Mouse (Mus musculus) cerebellum, adult 9-10 months (tissue): ENCODE measurements around the gene Tln1.

Experiments
- DNase-seq: peaks from one replicate; pipeline ENCODE4 v3.0.0; 2022

Gene Tln1

DNA sequence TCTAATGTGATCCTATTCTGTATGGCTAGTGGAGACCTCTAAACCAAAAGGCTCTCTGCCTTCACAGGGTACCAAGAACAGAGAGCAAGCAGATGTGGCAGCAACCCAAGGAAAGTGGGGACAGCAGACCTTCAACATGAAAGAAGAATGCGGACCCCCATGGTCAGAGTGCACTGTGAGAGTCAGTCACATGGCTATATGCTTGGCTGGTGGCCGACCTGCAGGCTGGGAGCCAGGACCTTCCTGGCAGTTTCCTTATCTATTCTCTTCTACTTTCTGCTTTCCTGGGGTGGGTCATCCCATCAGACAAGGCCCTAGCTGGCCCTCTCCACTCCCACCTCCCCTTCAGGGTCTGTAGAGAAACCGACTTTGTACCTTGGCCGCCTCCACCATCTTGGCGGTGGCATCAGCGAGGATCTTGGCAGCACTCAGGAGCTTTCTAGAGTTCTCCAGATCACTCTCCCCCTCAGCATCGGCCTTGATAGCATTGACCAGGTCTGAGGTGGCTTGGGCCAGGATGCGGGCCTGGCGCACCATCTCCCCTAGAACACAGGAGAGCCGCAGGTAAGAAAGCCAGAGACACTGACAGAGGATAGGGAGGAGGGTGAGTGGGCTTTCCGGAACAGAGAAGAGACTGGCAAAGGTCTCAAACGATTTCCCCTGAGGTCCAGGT, 16.0 kb downstream of the Tln1 start:
- no peak for DNase-seq

DNA sequence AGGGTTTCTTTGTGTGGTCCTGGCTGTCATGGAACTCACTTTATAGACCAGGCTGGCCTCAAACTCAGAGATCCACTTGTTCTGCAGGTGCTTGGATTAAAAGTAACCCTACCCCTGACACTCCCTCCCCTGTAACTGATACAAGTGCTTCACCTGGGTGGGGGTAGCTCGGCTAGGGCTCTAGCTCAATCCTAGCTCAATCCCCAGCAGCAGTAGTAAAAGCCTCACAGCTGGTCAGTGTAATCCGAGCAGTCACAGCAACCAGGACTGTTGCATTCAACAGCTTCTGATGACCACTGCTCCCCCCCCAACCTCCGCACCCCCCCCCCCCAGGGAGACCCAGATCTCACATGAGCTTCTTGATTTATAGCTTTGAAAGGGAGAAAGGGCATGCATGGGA, 20.4 kb downstream of the Tln1 start:
- DNase-seq = no peak

DNA sequence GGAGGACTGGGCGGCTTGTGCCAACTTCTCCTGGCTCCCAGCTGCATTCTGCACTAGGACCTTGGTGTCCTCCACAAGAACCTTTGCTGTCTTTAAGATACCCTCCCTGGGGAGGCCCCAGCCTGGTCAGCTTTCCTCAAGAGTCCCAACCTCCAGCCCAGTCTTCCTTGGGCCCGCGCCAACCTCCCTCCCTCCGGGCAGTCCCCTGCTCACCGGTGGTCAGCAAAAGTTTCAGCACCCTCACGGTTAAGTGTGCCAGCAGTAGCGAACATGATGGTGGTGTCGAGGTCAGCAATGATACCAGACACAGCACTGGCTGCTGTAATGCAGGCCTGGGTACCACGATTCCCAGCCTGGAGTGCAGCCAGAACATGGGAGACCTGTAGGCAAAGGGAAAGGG, 26.5 kb downstream of the Tln1 start:
- no peak for DNase-seq

DNA sequence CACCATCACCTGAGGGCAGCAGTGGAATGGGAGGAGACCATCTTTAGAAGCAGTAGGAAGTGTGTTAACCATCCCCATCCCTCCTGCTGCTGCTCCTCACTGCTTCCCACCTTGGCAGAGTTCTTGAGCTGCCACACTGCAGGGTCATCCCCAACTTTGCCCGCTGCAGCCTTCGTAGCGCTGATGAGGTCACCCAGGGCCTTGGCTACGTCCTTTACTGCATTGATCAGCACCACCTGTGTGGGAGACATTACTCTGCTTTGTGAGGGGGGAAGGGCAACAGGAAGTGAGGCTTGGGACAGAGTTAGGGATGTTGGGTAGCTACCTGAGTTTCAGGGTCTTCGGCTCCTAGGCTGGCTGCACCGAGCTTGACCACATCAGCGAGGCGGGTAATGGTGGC, 26.9 kb downstream of the Tln1 start:
- DNase-seq = no peak

DNA sequence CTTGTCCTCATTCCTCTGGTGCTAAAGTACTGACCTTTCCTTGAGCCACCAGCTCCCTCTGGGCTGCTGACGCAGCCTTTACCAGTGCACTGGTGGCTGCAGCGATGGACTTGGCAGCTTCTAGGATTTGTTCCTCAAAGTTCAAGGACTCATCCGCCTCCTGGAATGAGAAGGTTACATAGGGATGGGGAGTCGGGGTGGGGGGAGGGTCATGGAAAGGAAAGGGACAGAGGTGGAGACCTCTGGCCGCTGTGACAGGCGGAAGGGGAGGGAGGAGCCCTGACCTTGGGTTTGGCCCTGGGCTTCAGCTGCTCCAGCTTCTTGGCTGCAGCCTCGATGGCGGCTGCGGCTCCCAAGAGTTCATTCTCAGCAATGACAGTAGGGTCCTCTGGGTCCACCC, 29.2 kb downstream of the Tln1 start:
- no peak for DNase-seq

DNA sequence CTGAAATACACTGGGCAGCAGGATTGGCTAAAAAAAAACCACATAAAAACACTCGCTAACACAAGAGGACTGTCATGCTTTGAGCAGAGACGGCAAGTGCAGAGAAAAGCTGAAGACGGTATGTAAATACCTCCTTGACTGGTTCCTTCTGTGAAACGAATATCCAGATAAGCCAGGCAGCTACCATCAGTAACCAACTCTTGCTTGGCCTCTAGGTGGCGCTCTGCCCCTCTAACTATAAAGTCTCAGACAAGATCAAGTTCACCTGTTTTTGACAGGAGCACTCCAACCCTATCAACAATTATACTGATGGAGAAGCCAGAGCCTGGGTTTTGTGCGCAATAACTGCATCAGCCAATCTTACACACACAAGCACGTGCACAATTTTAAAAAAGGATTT, 31.9 kb downstream of the Tln1 start:
- DNase-seq = peak; percentile 78

DNA sequence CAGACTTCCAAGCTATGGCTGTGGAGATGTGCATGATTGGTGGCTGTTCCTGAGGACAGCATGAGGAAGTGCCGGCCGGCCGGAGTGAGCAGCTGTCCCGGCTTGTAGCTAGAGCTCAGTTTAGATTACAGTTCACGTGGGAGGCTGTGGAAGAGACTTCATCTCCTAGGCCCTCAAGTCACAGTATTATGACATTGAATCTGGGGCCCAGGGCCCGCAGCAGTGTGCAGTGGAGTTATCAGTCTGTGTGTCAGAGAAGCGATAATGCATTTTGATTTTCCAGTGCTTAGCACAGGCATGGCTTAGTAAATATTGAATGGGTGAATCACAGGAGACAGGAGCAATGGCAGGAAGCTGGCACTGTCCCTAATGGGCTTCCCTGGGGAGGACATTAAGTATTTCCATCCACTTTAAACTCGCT, 32.4 kb downstream of the Tln1 start:
- no peak for DNase-seq

DNA sequence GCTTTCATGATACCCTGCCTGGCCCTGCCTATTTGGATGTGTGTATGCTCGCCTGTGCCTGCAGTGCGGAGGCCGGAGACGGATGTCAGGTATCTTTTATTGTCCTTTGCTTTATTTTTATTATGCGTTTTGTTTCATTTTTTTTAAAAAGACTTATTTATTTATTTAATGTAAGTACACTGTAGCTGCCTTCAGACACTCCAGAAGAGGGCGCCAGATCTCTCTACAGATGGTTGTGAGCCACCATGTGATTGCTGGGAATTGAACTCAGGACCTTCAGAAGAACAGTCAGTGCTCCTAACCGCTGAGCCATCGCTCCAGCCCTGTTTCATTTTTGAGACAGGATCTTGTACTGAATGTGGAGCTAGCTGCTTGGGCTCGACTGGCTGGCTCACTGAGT, 34.0 kb downstream of the Tln1 start:
- no peak for DNase-seq

DNA sequence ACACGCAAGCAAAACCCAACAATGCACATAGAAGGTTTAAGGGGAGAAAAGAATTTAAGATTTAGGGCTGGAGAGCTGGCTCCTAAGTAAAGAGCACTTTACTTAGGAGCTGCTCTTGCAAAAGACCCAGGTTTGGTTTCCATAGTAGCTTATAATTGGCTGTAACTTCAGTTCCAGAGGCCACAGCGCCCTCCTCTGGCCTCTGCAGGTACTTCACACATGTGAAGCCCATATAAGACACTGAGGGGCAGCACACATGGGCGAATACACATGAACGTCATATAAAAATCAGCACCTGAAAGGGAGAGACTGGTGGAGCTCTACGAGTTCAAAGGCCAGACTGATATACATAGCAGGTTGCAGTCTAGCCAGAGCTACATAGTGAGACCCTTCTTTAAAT, 34.6 kb downstream of the Tln1 start:
- DNase-seq = no peak

DNA sequence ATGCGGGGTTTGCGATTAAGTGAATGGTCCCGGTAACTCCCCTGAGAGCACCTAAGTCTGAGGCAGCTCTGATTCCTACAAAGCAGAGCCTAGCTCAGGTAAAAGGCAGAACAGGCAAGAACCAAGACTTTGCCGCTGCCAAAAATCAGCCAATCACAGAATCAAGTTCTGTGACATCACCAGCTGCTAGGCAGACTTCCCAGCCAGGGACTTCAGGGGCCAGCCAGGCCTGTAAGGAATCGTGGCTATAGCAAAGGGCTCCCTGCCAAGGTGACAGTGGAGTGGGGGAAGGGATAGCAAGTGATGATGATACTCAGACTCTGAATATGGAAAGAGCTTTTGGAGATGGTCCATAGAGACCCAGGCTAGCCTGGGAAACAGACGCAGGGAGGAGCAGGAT, 42.5 kb downstream of the Tln1 start:
- peak; percentile 88 for DNase-seq

DNA sequence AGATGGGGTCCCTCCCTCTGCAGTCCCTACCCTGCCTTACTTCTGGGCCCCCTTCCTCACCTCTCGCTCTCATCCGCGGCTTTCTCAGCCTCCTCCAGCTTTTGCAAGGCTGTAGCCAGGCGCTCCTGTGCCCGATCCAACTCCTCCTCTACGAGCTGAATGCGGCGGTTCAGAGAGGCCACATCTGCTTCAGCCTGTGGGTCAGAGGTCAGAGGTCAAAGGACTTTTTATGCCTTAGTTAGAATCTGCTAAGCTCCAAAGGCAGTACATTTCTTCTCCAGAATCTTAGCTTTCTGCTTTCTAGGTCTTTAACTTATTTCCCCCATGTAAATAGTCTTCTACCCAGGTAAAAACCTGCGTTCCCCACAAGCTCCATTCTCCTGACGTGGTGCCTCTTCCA, 42.9 kb downstream of the Tln1 start:
- DNase-seq = no peak

DNA sequence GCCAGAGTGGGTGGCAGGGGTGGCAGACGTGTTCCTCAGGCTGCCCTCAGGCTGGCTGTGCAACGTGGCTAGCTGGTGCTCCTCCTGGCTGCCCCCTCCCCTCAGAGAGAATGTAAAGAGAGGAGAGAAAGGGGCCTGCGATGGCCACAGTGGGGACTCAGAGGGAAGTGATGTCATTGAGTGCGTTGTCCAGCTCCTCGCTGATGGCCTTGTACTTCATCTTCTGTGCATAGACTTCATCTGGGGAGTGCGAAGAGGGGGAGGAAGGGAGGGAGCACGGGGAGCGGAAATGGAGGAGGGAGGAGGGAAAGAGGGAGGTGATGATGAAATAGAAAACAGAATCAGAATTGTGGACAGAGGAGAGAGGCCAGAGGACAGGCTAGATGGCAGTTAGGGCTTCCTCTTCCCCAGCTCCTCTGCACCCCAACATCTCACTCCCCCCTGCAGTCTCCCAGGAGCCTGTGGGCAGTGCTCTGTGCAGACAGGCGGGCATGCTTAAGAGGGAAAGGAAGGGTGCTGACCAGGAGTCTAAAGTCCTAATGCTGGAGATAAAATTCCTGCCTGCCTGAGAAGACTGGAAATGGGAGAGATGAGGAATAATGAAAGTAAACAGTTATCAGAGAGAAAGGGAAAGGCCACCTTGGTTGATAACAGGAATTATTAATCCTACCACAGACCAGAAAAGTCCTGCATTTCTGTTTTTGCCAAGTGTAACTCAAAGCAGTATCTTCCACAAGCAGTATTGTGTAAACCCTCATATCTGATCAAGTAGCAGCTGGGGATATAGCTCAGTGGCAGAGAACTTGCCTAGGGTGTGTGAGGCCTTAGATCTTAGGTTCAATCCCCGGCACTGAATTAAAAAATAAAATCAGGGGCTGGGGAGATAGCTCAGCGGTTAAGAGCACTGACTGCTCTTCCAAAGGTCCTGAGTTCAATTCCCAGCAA, 46.5 kb downstream of the Tln1 start:
- no peak for DNase-seq

DNA sequence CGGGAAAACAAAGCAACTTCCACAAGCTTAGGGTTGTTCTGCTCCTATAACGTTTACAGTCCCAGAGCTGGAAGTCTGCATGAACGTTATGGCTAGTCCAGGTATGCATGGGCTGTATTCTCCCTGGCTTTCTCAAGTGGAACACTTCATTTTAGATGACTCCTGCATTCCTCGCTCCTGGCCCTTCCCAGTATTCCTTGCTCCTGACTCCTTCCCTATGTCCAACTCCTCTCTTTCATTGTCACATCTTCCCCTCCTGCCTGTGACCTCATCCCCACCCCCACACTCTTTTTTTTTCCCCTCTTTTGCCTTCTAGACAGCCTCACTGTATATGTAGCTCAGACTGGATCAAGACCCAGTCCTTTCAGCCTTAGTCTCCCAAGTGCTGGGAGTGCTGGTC, 48.7 kb downstream of the Tln1 start:
- DNase-seq = no peak

DNA sequence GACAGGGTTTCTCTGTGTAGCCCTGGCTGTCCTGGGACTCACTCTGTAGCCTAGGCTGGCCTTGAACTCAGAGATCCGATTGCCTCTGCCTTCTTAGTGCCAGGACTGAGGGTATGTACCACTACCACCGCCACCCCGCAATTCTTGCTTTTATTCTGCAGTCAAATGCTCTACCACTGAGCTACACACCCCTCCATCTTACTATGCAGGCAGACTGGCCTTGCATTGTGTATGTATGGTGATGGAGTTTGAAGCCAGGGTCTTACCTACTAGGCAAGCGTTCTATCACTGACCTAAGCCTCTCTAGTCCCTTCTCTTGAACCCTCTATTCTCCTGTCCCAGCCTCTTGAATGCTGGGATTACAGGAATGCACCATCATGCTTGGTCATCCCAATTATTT, 49.2 kb downstream of the Tln1 start:
- no peak for DNase-seq

DNA sequence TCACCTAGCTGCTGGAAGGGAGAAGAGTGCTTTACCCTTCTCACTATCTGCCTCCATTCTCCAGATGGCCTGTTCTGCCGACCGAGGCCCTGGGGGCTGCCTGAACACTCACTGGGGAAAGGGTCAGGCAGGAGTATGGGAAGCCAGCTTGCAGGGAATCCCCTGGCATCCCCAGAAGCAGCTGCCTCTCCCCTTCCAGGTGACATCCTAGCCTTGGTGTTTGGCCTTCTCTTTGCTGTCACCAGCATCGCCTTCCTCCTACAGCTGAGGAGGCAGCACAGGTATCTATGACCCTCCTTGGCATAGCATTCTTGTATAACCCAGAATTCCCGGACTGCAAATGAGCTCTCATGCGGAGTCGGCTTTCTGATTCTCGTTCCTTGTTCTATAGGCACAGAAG, 49.8 kb downstream of the Tln1 start:
- DNase-seq = no peak

DNA sequence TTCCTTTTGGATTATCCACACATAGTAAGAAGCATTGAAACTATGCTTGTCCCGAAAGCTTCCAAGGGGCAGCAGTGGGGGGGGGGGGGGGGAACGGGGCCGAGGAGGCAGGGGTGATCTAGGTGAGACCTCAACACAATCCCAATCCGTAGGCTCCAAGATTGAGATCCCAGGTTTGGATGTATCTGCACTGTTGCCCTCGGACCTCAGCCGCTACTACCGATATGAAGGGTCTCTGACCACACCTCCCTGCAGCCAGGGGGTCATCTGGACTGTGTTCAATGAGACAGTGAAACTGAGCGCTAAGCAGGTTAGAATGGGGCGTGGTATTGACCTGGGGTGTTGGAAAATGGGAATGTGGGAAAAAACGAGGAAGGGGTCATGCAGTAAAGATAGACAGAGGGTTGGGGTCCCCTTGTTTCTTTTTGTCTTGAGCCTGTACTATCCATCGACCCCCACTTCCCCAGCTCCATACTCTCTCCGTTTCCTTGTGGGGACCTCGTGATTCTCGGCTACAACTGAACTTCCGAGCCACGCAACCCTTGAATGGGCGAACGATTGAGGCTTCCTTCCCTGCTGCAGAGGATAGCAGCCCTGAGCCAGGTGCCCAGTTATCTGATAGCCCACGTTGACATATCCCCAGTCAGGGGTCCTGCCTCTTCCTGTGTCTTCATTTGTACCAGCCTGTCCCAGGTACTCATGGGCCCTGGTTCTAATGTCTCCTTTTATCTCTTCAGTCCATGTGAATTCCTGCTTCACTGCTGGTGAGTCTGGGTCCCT, 50.6 kb downstream of the Tln1 start:
- DNase-seq = no peak

DNA sequence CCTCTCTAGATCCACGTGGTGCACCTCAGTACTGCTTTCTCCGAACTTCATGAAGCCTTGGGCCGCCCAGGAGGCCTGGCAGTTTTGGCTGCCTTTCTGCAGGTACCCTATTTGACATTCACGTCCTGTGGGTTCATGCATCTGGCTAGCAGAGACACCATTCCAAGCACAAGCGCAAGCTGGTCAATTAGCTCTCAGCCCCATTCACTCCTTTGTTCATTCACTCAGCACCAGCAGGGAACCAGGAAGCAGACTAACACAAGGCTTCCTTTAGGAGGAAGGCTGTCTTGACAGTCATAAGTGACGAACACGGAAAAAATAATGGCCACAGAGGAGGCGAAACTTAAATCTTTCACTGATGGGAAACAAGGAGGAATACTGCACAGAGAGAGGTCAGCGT, 53.4 kb downstream of the Tln1 start:
- no peak for DNase-seq

DNA sequence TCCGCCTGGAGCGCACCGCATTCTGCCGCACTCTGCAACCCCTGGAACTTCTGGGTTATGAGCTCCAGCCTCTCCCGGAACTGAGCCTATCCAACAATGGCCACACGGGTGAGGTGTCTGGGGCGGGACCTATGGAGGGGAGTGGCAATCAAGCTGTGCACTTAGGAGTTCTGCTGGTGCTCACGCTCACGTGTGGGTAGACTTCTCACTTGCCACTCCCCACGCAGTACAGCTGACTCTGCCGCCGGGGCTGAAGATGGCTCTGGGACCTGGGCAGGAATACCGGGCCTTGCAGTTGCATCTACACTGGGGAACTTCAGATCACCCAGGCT, 53.9 kb downstream of the Tln1 start:
- DNase-seq = no peak

DNA sequence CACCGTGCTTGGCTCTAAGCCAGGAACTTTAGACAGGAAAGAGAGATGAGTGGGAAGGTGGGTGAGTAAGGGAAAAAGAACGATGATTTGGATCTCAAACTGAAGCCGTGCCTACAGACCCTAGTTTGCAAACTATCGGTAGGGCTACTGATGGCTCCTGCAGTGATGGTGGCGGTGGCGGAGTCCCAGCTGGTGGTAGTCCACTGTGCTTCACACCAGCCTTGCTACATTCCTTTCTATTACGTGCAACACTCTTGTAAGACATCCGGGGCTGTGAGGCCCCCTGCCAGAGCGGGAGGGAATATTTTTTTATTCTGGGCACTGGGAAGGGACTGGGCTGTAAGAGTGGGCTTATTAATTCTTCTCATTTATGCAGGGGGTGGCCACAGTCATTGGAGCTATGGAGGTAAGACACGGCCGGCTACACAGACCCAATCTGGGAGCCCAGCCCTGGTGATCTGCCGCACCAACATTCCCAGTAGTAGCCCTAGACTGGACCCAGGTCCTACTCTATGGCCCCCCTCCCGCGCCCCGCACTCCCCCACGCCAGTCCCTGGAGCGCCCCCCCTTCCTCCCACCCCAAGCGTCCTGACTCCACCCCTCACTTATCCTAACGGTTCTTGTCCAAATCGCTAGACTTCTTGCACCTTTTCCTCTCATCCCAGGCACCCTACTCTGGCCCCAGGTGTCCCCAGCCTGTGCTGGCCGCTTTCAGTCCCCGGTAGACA, 54.4 kb downstream of the Tln1 start:
- no peak for DNase-seq

DNA sequence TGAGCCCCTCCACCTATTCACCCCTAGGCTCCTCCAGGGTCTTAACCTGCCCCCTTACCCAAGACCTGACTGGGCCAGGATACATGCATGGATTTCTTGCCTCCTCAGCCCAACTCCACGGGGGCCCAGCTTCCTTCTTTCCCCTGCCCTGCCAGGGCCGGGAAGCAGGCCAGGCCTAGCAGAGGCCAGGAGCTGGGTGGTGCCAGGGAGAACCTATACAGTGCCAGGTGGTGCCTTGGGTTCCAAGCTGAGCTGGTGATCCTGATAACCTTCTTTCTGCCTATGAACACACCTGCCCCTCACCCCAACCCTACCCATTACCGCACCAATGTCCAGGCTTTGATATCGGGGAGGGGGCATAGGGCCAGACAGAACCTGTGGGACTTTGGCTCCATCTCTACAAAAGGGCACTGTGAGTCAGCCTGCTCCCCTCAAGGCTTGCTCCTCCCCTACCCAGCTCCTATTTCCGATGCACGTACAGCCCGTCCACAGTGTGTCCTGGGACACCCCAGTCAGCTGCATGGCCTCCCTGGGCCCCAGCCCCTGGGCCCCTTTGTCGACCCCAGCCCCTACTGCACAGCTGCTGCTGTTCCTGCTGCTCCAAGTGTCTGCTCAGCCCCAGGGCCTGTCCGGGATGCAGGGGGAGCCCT, 55.8 kb downstream of the Tln1 start, which contains the start of gene Car9:
Car9 (plus strand) TSS at position 431 of the 650 bp plus-strand sequence.
- DNase-seq = peak; percentile 93

DNA sequence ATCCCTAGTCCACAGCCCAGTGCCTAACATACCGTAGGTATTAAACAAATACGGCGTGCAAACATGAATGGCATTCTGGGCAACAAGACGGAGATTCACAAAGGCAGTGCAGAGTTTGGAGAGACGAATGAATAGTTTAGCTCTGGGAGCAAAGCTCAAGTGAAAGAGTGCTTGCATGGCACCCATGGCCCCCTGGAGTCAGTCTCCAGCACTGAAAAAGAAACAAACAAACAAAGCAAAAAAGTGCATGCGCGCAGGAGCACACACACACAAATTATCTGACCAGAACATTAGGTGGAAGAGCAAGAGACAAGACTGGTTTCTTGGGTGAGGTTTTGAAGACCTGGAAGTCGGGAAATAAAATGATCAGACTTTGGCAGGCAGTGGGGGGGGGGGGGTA, 56.4 kb downstream of the Tln1 start:
- no peak for DNase-seq

DNA sequence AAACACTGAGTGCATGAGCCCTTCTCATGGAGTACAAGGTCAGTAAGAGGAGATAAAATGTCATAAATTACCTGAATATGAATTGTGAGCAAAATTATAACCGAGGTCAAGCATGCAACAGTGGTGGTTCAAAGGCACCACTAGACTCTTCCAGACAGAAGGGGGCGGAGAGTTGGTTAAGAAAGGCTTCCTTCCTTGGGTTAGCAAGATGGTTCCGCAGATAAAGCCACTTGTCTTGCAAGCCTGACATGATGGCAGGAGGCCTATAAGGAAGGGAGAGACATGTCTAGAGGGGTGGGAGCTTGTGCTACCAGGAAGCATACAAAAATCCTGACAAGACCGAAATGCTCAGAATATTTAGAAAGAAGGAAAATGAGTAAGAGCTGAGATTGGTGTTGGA, 58.2 kb downstream of the Tln1 start:
- DNase-seq = no peak

DNA sequence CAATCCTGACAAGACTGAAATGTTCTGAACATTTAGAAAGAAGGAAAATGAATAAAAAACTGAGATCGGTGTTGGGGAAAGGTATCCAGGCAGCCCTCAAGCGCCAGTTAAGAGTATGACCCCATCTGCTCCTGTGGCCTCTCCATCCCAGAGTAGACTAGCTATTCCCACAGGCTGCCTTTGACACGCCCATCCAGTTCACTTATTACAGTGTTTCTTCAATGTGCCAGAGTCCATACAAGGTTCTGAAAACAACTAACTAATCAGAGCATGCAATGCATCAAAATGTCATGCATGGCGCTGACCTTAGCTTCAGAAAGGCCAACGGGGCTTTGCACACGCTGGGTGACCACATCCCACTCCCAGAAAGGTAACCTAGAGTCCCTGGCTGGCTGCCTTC, 59.0 kb downstream of the Tln1 start:
- DNase-seq = no peak
